Mouse (Mus musculus) liver, adult 2 months (tissue): Measurements from ENCODE around the gene Cd302.

Experiments
- CTCF ChIP-seq: fragments of 200-500 bp; IDR thresholded peaks from 2 replicates; pipeline ENCODE4 v1.5.1; 2011; ENCODE audit warnings: low read depth, low read length, control low read depth
- POLR2A ChIP-seq: fragments of 200-500 bp; IDR thresholded peaks from 2 replicates; pipeline ENCODE4 v1.6.1; 2011; ENCODE audit warnings: low read length, control low read depth; ENCODE audit not compliant: insufficient read depth; ENCODE audit errors: extremely low read depth

- TF ChIP-seq POLR2A: no peak
- no peak for TF ChIP-seq CTCF
Measured at GRCm38 (mm10) chr2:60217620-60218019, 66.7 kb downstream of the Cd302 start.
